Mouse (Mus musculus): ENCODE data around the gene Slco1c1. TPM values are rescaled to one million over a fixed set of nuclear protein-coding genes. Genes with fewer than 3 reads are reported as not detected.

Gene Slco1c1
- polyA plus RNA-seq, 1 experiment = 0.04 TPM

- Histone ChIP-seq H3K4me3 (ENCODE audit: control insufficient read depth, insufficient read depth, low read length) (no peak overlapping the region), H3K27ac (ENCODE audit: control insufficient read depth, insufficient read depth, low read length) (no peak overlapping the region), H3K27me3 (ENCODE audit: control insufficient read depth, insufficient read depth, low read length) (no peaks in the 10 kb centered on the region), H3K4me1 (replicated peaks; ENCODE audit: control insufficient read depth, insufficient read depth, low read length) (no peaks in the 10 kb centered on the region), H3K36me3 (ENCODE audit: control insufficient read depth, insufficient read depth, low read length) (no peaks in the 10 kb centered on the region)
- WGBS = 78% methylated on average over 1 of the region's 1 CpGs
- TF ChIP-seq POLR2A (IDR thresholded peaks at IDR 0.05; ENCODE audit: control insufficient read depth, extremely low read depth, insufficient read depth, low read length, poor library complexity) (no peak), CTCF (IDR thresholded peaks at IDR 0.05; ENCODE audit: borderline replicate concordance, control insufficient read depth, extremely low read depth, insufficient read depth, low read length, poor library complexity) (no peak)
- DNase-seq = no peak
Measured at GRCm38 (mm10) chr6:141541136-141541535, 17.0 kb downstream of the Slco1c1 start.

GRCm38 (mm10) chr6:141543344-141543743 is 19.2 kb downstream of the Slco1c1 start:
- TF ChIP-seq POLR2A (IDR thresholded peaks at IDR 0.05; ENCODE audit: control insufficient read depth, extremely low read depth, insufficient read depth, low read length, poor library complexity) (no peak), CTCF (IDR thresholded peaks at IDR 0.05; ENCODE audit: borderline replicate concordance, control insufficient read depth, extremely low read depth, insufficient read depth, low read length, poor library complexity) (no peak)
- Histone ChIP-seq H3K36me3 (ENCODE audit: control insufficient read depth, insufficient read depth, low read length) (no peaks in the 10 kb centered on the region), H3K27me3 (ENCODE audit: control insufficient read depth, insufficient read depth, low read length) (no peaks in the 10 kb centered on the region), H3K27ac (ENCODE audit: control insufficient read depth, insufficient read depth, low read length) (no peak overlapping the region), H3K4me1 (replicated peaks; ENCODE audit: control insufficient read depth, insufficient read depth, low read length) (no peaks in the 10 kb centered on the region), H3K4me3 (ENCODE audit: control insufficient read depth, insufficient read depth, low read length) (no peak overlapping the region)
- DNase-seq = no peak
- WGBS = 89% methylated on average over 7 of the region's 7 CpGs

DNA sequence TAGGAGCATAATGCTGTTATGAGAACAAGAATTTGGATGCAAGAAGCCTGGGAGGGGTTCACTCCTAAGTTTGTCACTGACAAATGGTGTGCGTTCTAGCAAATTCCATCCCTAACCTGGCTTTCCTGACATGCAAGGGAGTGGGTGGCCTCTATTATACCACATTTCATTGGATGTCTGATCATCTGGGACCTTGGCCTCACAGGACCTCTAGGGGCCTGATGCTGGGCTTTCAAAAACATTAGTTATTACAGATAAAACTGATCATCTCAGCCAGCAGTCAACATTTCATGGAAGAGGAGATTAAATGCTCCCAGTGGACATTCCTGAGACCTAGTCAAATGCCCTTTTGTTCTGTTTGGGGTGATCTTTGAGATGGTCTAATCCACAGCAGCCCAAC is 34.0 kb downstream of the Slco1c1 start:
- no peaks in the 10 kb centered on the region for H3K27me3 ChIP-seq (ENCODE audit: control insufficient read depth, insufficient read depth, low read length)
- no peak overlapping the region for H3K27ac ChIP-seq (ENCODE audit: control insufficient read depth, insufficient read depth, low read length)
- H3K36me3 ChIP-seq (ENCODE audit: control insufficient read depth, insufficient read depth, low read length) = no peaks in the 10 kb centered on the region
- H3K4me1 ChIP-seq (replicated peaks; ENCODE audit: control insufficient read depth, insufficient read depth, low read length) = no peaks in the 10 kb centered on the region
- 100% methylated on average over 1 of the region's 1 CpGs for whole genome bisulfite sequencing
- no peak for DNase-seq
- no peak overlapping the region for H3K4me3 ChIP-seq (ENCODE audit: control insufficient read depth, insufficient read depth, low read length)
- no peak for TF ChIP-seq POLR2A (IDR thresholded peaks at IDR 0.05; ENCODE audit: control insufficient read depth, extremely low read depth, insufficient read depth, low read length, poor library complexity)
- TF ChIP-seq CTCF (IDR thresholded peaks at IDR 0.05; ENCODE audit: borderline replicate concordance, control insufficient read depth, extremely low read depth, insufficient read depth, low read length, poor library complexity) = no peak

DNA sequence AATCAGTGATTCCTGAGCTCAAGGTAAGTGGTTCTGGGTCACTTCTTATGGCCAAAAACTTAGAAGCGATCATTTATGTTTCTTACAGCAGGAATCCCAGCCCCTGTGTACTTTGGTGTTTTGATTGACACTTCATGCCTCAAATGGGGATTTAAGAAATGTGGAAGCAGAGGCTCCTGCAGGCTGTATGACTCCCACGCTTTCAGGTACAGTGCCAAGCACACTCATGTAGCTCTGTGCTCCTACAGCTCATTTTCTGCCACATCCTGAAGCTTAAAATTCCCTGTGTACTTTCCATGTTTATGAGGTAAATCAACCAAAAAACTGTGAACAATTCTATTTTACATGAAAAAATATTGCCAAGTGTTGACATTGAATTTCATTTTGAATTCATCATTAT is 43.2 kb downstream of the Slco1c1 start:
- Histone ChIP-seq H3K27me3 (ENCODE audit: control insufficient read depth, insufficient read depth, low read length) (no peaks in the 10 kb centered on the region), H3K36me3 (ENCODE audit: control insufficient read depth, insufficient read depth, low read length) (no peaks in the 10 kb centered on the region), H3K27ac (ENCODE audit: control insufficient read depth, insufficient read depth, low read length) (no peak overlapping the region), H3K4me3 (ENCODE audit: control insufficient read depth, insufficient read depth, low read length) (no peak overlapping the region), H3K4me1 (replicated peaks; ENCODE audit: control insufficient read depth, insufficient read depth, low read length) (no peaks in the 10 kb centered on the region)
- 83% methylated on average over 2 of the region's 2 CpGs for WGBS
- TF ChIP-seq POLR2A (IDR thresholded peaks at IDR 0.05; ENCODE audit: control insufficient read depth, extremely low read depth, insufficient read depth, low read length, poor library complexity) (no peak), CTCF (IDR thresholded peaks at IDR 0.05; ENCODE audit: borderline replicate concordance, control insufficient read depth, extremely low read depth, insufficient read depth, low read length, poor library complexity) (no peak)
- DNase-seq = no peak

GRCm38 (mm10) chr6:141567852-141568558 is 43.8 kb downstream of the Slco1c1 start:
- TF ChIP-seq CTCF (IDR thresholded peaks at IDR 0.05; ENCODE audit: borderline replicate concordance, control insufficient read depth, extremely low read depth, insufficient read depth, low read length, poor library complexity) (no peak), POLR2A (IDR thresholded peaks at IDR 0.05; ENCODE audit: control insufficient read depth, extremely low read depth, insufficient read depth, low read length, poor library complexity) (no peak)

DNA sequence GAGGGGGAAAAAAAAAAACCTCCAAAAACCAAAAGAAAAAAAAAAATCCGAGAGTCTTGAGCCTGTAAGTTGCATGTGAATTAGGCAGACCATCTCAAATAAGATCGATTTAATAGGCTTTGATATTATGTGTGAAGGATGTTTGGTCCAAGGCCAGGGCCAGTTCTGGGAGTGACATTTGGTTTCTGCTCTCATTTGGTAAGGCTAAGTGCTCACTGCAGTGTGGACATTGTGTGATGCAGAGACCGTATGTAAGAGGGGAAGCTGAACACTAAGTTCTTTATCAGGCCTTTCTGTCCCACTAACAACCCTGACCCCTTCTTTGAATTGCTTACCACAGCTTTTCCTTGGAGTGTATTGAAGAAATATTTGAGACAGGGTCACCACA is 44.4 kb downstream of the Slco1c1 start:
- H3K36me3 ChIP-seq (ENCODE audit: control insufficient read depth, insufficient read depth, low read length) = no peaks in the 10 kb centered on the region
- TF ChIP-seq CTCF (IDR thresholded peaks at IDR 0.05; ENCODE audit: borderline replicate concordance, control insufficient read depth, extremely low read depth, insufficient read depth, low read length, poor library complexity) (no peak), POLR2A (IDR thresholded peaks at IDR 0.05; ENCODE audit: control insufficient read depth, extremely low read depth, insufficient read depth, low read length, poor library complexity) (no peak)
- no peaks in the 10 kb centered on the region for H3K27me3 ChIP-seq (ENCODE audit: control insufficient read depth, insufficient read depth, low read length)
- 85% methylated on average over 3 of the region's 3 CpGs for WGBS
- H3K4me3 ChIP-seq (ENCODE audit: control insufficient read depth, insufficient read depth, low read length) = no peak overlapping the region
- no peaks in the 10 kb centered on the region for H3K4me1 ChIP-seq (replicated peaks; ENCODE audit: control insufficient read depth, insufficient read depth, low read length)
- no peak overlapping the region for H3K27ac ChIP-seq (ENCODE audit: control insufficient read depth, insufficient read depth, low read length)
- no peak for DNase-seq

More at GRCm38 (mm10) chr6:141567852-141568558, 43.8 kb downstream of the Slco1c1 start:
- no peak overlapping the region for H3K27ac ChIP-seq (ENCODE audit: control insufficient read depth, insufficient read depth, low read length)
- 87% methylated on average over 10 of the region's 10 CpGs for WGBS
- no peaks in the 10 kb centered on the region for H3K27me3 ChIP-seq (ENCODE audit: control insufficient read depth, insufficient read depth, low read length)
- H3K36me3 ChIP-seq (ENCODE audit: control insufficient read depth, insufficient read depth, low read length) = no peaks in the 10 kb centered on the region
- no peak for DNase-seq
- H3K4me1 ChIP-seq (replicated peaks; ENCODE audit: control insufficient read depth, insufficient read depth, low read length) = no peaks in the 10 kb centered on the region
- H3K4me3 ChIP-seq (ENCODE audit: control insufficient read depth, insufficient read depth, low read length) = no peak overlapping the region

All from thymus, adult 2 months (tissue).